Mouse (Mus musculus): Measurements from ENCODE around the gene Mettl26. TPM values are rescaled to one million over a fixed set of nuclear protein-coding genes. Genes with fewer than 3 reads are reported as not detected.

Gene Mettl26
- polyA plus RNA-seq, 1 experiment = 53.6 TPM

DNA sequence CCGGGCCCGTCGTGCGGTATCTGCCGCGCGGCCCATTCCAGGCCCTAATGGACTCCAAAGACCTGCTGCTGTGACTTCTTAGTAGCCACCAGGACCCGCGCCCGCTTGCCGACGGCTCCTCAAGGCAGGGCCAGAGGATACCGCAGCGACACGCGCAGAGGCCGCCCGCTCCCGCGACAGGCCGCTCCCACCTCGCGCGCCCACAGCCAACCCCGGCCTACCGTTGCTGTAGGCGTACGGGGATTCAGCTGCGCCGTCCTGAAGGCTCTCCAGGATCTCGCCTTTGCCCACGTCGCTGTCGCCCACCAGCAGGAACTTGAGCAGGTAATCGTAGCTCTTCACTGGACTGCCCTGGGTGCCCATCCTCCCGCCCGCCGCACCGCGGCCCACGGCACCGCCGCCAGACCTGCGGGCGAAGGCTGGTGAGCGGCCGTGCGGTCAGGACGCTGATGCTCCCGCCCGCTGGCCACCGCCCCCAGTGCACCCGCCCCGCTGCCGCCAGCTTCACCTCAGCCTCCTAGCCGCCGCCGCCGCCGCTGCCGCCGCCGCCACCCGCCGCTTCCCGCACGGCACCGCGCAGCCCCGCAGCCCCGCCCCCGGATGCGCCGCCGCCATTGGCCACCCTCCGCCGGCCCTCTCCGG lies 44.4 kb downstream of the Mettl26 start, which contains the start of gene Rab40c:
Rab40c (minus strand) TSS at position 584 of the 642 bp plus-strand sequence.
- no peaks in the 10 kb centered on the region for H3K27me3 ChIP-seq (ENCODE audit: control insufficient read depth, insufficient read depth, low read length)
- TF ChIP-seq CTCF (IDR thresholded peaks at IDR 0.05; ENCODE audit: extremely low read depth, insufficient read depth, insufficient read length, insufficient replicate concordance) (no peak), POLR2A (IDR thresholded peaks at IDR 0.05; ENCODE audit: low read depth, low read length) (no peak)
- peak in 1 of 2 experiments; percentile 33 for DNase-seq (ENCODE audit: low read depth in 1 of 2, low spot score in 2 of 2)
- peak within 1 kb of the TSS; percentile 94 for H3K27ac ChIP-seq (ENCODE audit: insufficient read depth, low read length)
- peak within 1 kb of the TSS; percentile 95 for H3K4me3 ChIP-seq (ENCODE audit: extremely low read depth, insufficient read depth, insufficient read length)
- WGBS = 1% methylated on average over 72 of the region's 78 CpGs
- H3K4me1 ChIP-seq (ENCODE audit: control insufficient read depth, insufficient read depth, insufficient read length) = peaks cover 13% of the 10 kb centered on the region; the same call in 1 of the 2 replicates
- H3K36me3 ChIP-seq (ENCODE audit: control insufficient read depth, insufficient read depth, low read length) = no peaks in the 10 kb centered on the region

DNA sequence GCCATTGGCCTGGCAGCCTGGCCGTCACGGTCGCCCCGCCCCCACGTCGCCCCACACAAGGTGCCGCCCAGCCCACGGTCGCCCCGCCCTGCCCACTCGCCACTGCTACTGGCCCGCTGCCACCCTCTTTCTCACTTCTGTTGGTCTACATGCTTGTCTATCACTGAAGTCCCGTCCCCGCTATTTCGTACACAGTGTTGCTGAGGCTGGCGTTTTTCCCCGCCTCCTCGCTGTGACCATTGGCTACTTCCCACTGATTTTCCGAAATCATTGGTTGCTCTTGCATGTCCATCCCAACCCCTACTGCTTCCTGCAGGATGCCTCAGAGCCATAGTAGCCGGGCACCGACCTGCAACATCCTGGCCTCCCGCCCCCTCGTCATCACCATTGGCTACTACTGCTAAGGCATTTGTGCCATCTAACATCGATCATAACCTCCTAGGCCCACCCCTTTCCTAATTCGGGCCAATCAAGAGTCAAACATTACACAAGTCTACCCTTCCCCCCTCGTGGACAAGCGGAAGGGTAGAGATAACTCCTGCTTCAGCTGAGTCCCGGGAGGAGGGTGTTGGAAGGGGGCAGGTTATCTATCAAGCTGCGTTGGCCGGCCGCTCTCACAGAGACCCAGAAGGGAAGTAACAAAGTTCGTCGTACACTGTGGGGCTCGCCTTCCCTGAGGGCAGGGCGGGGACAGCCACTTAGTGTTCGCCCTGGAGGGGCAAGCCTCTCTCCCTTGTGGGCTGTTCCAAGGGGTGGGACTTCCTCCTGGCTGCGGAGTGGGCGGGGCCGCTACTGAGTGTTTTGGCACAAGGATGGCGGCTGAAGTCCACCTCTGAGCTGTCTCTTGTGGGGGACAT lies 45.1 kb downstream of the Mettl26 start:
- no peaks in the 10 kb centered on the region for H3K27me3 ChIP-seq (ENCODE audit: control insufficient read depth, insufficient read depth, low read length)
- under 1% methylated on average over 38 of the region's 40 CpGs for WGBS
- H3K36me3 ChIP-seq (ENCODE audit: control insufficient read depth, insufficient read depth, low read length) = no peaks in the 10 kb centered on the region
- DNase-seq (ENCODE audit: low read depth in 1 of 2, low spot score in 2 of 2) = peak; percentile 99 to 100
- H3K27ac ChIP-seq (ENCODE audit: insufficient read depth, low read length) = peak overlapping the region; percentile 94
- peaks cover 9% of the 10 kb centered on the region; the same call in 1 of the 2 replicates for H3K4me1 ChIP-seq (ENCODE audit: control insufficient read depth, insufficient read depth, insufficient read length)
- TF ChIP-seq POLR2A (IDR thresholded peaks at IDR 0.05; ENCODE audit: low read depth, low read length) (peak; percentile 54), CTCF (IDR thresholded peaks at IDR 0.05; ENCODE audit: extremely low read depth, insufficient read depth, insufficient read length, insufficient replicate concordance) (no peak)
- H3K4me3 ChIP-seq (ENCODE audit: extremely low read depth, insufficient read depth, insufficient read length) = peak overlapping the region; percentile 80

DNA sequence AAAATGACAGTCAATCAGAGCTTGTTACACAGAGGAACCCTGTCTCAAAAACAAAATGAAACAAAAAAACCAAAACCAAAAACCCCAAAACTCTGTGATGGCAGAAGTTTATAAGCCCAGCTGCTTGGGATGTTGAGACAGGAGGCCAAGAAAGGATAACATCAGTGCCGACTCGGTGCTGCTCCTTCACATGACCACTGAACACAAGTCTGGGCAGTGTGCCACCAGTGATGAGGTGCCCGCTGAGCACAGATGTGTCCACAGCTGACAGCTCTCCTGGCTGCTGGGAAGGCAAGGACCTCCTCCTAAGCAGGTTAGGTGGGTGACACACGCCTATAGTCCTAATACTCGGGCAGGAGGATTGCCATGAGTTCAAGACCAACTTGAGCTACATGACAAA lies 47.2 kb downstream of the Mettl26 start:
- no peak for TF ChIP-seq CTCF (IDR thresholded peaks at IDR 0.05; ENCODE audit: extremely low read depth, insufficient read depth, insufficient read length, insufficient replicate concordance)
- no peak for TF ChIP-seq POLR2A (IDR thresholded peaks at IDR 0.05; ENCODE audit: low read depth, low read length)
- H3K27me3 ChIP-seq (ENCODE audit: control insufficient read depth, insufficient read depth, low read length) = no peaks in the 10 kb centered on the region
- peaks cover 9% of the 10 kb centered on the region; the same call in 1 of the 2 replicates for H3K4me1 ChIP-seq (ENCODE audit: control insufficient read depth, insufficient read depth, insufficient read length)
- H3K4me3 ChIP-seq (ENCODE audit: extremely low read depth, insufficient read depth, insufficient read length) = no peak overlapping the region
- DNase-seq (ENCODE audit: low read depth in 1 of 2, low spot score in 2 of 2) = no peak
- peaks cover 6% of the 10 kb centered on the region for H3K36me3 ChIP-seq (ENCODE audit: control insufficient read depth, insufficient read depth, low read length)
- H3K27ac ChIP-seq (ENCODE audit: insufficient read depth, low read length) = no peak overlapping the region
- WGBS = 66% methylated on average over 5 of the region's 5 CpGs

DNA sequence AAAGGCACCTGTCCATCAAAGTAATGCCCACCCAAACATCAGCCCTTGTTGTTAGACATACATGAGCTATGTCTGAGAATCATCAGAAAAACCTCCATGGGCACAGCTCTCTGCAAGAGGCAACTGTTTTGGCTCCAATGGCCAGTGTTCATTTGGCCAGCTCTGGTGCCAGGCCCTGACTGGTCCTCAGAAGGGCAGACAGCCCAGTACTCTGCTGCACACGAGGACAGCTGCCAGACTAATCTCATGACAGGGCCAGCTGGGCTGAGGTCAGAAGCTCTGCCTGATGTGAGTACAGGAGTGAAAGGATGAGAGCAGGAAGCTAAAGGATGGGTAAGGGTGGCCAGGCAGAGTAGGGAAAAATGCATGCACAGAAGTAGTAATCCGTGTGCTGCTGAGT lies 50.5 kb downstream of the Mettl26 start:
- Histone ChIP-seq H3K27me3 (ENCODE audit: control insufficient read depth, insufficient read depth, low read length) (no peaks in the 10 kb centered on the region), H3K27ac (ENCODE audit: insufficient read depth, low read length) (no peak overlapping the region), H3K36me3 (ENCODE audit: control insufficient read depth, insufficient read depth, low read length) (peaks cover 25% of the 10 kb centered on the region), H3K4me1 (ENCODE audit: control insufficient read depth, insufficient read depth, insufficient read length) (no peaks in the 10 kb centered on the region), H3K4me3 (ENCODE audit: extremely low read depth, insufficient read depth, insufficient read length) (no peak overlapping the region)
- 92% methylated on average over 2 of the region's 2 CpGs for WGBS
- DNase-seq (ENCODE audit: low read depth in 1 of 2, low spot score in 2 of 2) = no peak
- TF ChIP-seq POLR2A (IDR thresholded peaks at IDR 0.05; ENCODE audit: low read depth, low read length) (no peak), CTCF (IDR thresholded peaks at IDR 0.05; ENCODE audit: extremely low read depth, insufficient read depth, insufficient read length, insufficient replicate concordance) (no peak)

Other genes with a start within 250 kb of the Mettl26 start
- gene Gng13, start 157.9 kb upstream of the Mettl26 start, polyA plus RNA-seq (2012; rRNA removed) = 0.16 TPM in 1 of 2 replicates, not detected in the other
- gene Chtf18, start 147.7 kb upstream of the Mettl26 start, polyA plus RNA-seq (2012; rRNA removed) = 10.6 and 13.0 TPM in 2 replicates
- 25.9 and 37.9 TPM in 2 replicates for gene Rpusd1, start 147.4 kb upstream of the Mettl26 start, polyA plus RNA-seq (2012; rRNA removed)
- gene Mslnl, start 139.0 kb upstream of the Mettl26 start, polyA plus RNA-seq (2012; rRNA removed) = 0.09 and 0.13 TPM in 2 replicates
- 3.1 and 6.8 TPM in 2 replicates for gene Msln, start 120.7 kb upstream of the Mettl26 start, polyA plus RNA-seq (2012; rRNA removed)
- gene Narfl, start 101.3 kb upstream of the Mettl26 start, polyA plus RNA-seq (2012; rRNA removed) = 18.6 and 20.7 TPM in 2 replicates
- 37.9 and 49.4 TPM in 2 replicates for gene Haghl, start 89.4 kb upstream of the Mettl26 start, polyA plus RNA-seq (2012; rRNA removed)
- gene Ccdc78, start 88.5 kb upstream of the Mettl26 start, polyA plus RNA-seq (2012; rRNA removed) = 0.08 TPM in 1 of 2 replicates, not detected in the other
- gene Fam173a, start 82.2 kb upstream of the Mettl26 start, polyA plus RNA-seq (2012; rRNA removed) = 96.7 and 113 TPM in 2 replicates
- 1.1 TPM in 1 of 2 replicates, not detected in the other for gene AC134908.4, start 79.4 kb upstream of the Mettl26 start, polyA plus RNA-seq (2012; rRNA removed)
- gene Metrn, start 77.9 kb upstream of the Mettl26 start, polyA plus RNA-seq (2012; rRNA removed) = 37.6 and 61.5 TPM in 2 replicates
- gene Fbxl16, start 66.0 kb upstream of the Mettl26 start, polyA plus RNA-seq (2012; rRNA removed) = 1.2 and 1.4 TPM in 2 replicates
- 33.6 and 38.6 TPM in 2 replicates for gene Wdr24, start 51.4 kb upstream of the Mettl26 start, polyA plus RNA-seq (2012; rRNA removed)
- 30.9 and 31.3 TPM in 2 replicates for gene Jmjd8, start 46.2 kb upstream of the Mettl26 start, polyA plus RNA-seq (2012; rRNA removed)
- gene Stub1, start 41.7 kb upstream of the Mettl26 start, polyA plus RNA-seq (2012; rRNA removed) = 85.4 and 104 TPM in 2 replicates
- gene Rhbdl1, start 37.8 kb upstream of the Mettl26 start, polyA plus RNA-seq (2012; rRNA removed) = 5.5 and 7.3 TPM in 2 replicates
- gene Gm20683, start 33.3 kb upstream of the Mettl26 start, polyA plus RNA-seq (2012; rRNA removed) = 29.5 and 34.1 TPM in 2 replicates
- gene Rhot2, start 30.2 kb upstream of the Mettl26 start, polyA plus RNA-seq (2012; rRNA removed) = 62.1 and 77.0 TPM in 2 replicates
- 34.5 and 45.0 TPM in 2 replicates for gene Wdr90, start 13.6 kb upstream of the Mettl26 start, polyA plus RNA-seq (2012; rRNA removed)
- gene Mcrip2, start 6.3 kb upstream of the Mettl26 start, polyA plus RNA-seq (2012; rRNA removed) = 17.3 and 21.7 TPM in 2 replicates
- gene Wfikkn1, start 5.8 kb downstream of the Mettl26 start, polyA plus RNA-seq (2012; rRNA removed) = 0.74 and 0.99 TPM in 2 replicates
- 26.8 and 31.6 TPM in 2 replicates for gene Rab40c, start 44.7 kb downstream of the Mettl26 start, polyA plus RNA-seq (2012; rRNA removed)
- 203 and 239 TPM in 2 replicates for gene Pigq, start 69.9 kb downstream of the Mettl26 start, polyA plus RNA-seq (2012; rRNA removed)
- 4.3 and 4.7 TPM in 2 replicates for gene Nhlrc4, start 69.9 kb downstream of the Mettl26 start, polyA plus RNA-seq (2012; rRNA removed)
- gene A930017K11Rik, start 77.5 kb downstream of the Mettl26 start, polyA plus RNA-seq (2012; rRNA removed) = not detected in 2 replicates
- 35.0 and 45.9 TPM in 2 replicates for gene Capn15, start 110.7 kb downstream of the Mettl26 start, polyA plus RNA-seq (2012; rRNA removed)
- 13.3 and 13.6 TPM in 2 replicates for gene Rab11fip3, start 194.5 kb downstream of the Mettl26 start, polyA plus RNA-seq (2012; rRNA removed)
- 5.7 and 5.8 TPM in 2 replicates for gene Decr2, start 215.3 kb downstream of the Mettl26 start, polyA plus RNA-seq (2012; rRNA removed)
- 13.7 and 17.7 TPM in 2 replicates for gene Nme4, start 220.5 kb downstream of the Mettl26 start, polyA plus RNA-seq (2012; rRNA removed)
- 44.9 and 58.3 TPM in 2 replicates for gene Tmem8, start 238.2 kb downstream of the Mettl26 start, polyA plus RNA-seq (2012; rRNA removed)
- gene Mrpl28, start 248.4 kb downstream of the Mettl26 start, polyA plus RNA-seq (2012; rRNA removed) = 39.5 and 49.5 TPM in 2 replicates